Mouse (Mus musculus) erythroblast, embryonic 14.5 days (primary cell): ENCODE measurements at regions not wholly inside any gene's neighbourhood (a gene's known extent, or its start where the extent isn't known, plus 50 kb on each side); places are given as distances from the start of the nearest gene placed in this dataset.

Source experiments
- GATA1 ChIP-seq: IDR thresholded peaks from 2 replicates; pipeline ENCODE4 v1.6.1; 2012; ENCODE audit warnings: low read length, inconsistent platforms, mixed read lengths
- TAL1 ChIP-seq: IDR thresholded peaks from 3 replicates; pipeline ENCODE4 v1.6.1; 2012; ENCODE audit warnings: low read length, inconsistent platforms, mixed read lengths

DNA sequence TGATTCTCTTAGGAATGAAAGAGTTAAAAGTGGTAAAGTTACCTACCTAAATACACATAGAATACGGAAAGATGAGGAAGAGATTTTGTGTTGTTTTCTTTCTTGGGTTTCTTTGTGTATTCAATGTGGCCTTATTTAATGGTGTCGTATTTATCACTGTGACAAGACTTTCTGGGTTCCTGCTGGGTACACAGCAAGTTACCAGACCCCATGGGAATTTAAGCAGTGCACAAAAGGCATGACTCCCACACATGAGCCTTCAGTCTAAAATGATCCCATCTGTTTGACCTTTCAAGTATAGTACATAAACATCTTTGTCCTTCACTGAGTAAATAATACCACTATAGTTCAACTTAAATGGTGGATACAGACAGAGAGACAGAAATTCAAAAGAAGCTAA, 349.0 kb upstream of the Cited2 start:
- TF ChIP-seq GATA1: no peak
- TF ChIP-seq TAL1: no peak
